Mouse (Mus musculus): ENCODE data around the gene Sgta. TPM values are rescaled to one million over a fixed set of nuclear protein-coding genes. Genes with fewer than 3 reads are reported as not detected.

The Sgta gene
- polyA plus RNA-seq, 1 experiment from 2014 or later, result 353 TPM

GRCm38 (mm10) chr10:80994621-80995020, 65.4 kb downstream of the Sgta start:
- Histone ChIP-seq H3K27me3 (replicated peaks) (no peaks in the 10 kb centered on the region; the same call in 1 of the 2 replicates), H3K4me1 (peaks cover 19% of the 10 kb centered on the region; the same call in 1 of the 2 replicates), H3K36me3 (replicated peaks) (no peaks in the 10 kb centered on the region), H3K9me3 (no peaks in the 10 kb centered on the region), H3K9ac (no peak overlapping the region), H3K4me3 (0 out of 2 replicates have a peak overlapping the region, but pooled peaks have one; percentile 9), H3K4me2 (peak overlapping the region; percentile 35; the same call in 1 of the 2 replicates), H3K27ac (no peak overlapping the region)
- WGBS, result 55% methylated on average over 4 of the region's 4 CpGs
- ATAC-seq (replicated peaks), result no peak

Small RNA genes lying within 50 kb of the gene (microRNA-seq; reads per million reads assigned to microRNA genes)
- not detected for gene Mir5615-1
- not detected for gene Mir5615-2

Other genes with a start within 250 kb of the Sgta start
- 0.59 and 1.0 TPM in 2 replicates for gene Jsrp1, start 246.7 kb downstream of the Sgta start, polyA plus RNA-seq (2015; fragmentation: Nextera tagmentation; extraction: Ambion mirVana)
- 1,243 and 1,388 TPM in 2 replicates for gene Oaz1, start 233.5 kb downstream of the Sgta start, polyA plus RNA-seq (2015; fragmentation: Nextera tagmentation; extraction: Ambion mirVana)
- gene Lingo3, start 216.1 kb downstream of the Sgta start, polyA plus RNA-seq (2015; fragmentation: Nextera tagmentation; extraction: Ambion mirVana), result 10.4 and 11.7 TPM in 2 replicates
- 214 and 222 TPM in 2 replicates for gene Lsm7, start 205.0 kb downstream of the Sgta start, polyA plus RNA-seq (2015; fragmentation: Nextera tagmentation; extraction: Ambion mirVana)
- 85.5 and 89.5 TPM in 2 replicates for gene Sppl2b, start 204.9 kb downstream of the Sgta start, polyA plus RNA-seq (2015; fragmentation: Nextera tagmentation; extraction: Ambion mirVana)
- 0.23 and 0.41 TPM in 2 replicates for gene Tmprss9, start 188.3 kb downstream of the Sgta start, polyA plus RNA-seq (2015; fragmentation: Nextera tagmentation; extraction: Ambion mirVana)
- 318 and 330 TPM in 2 replicates for gene Timm13, start 159.2 kb downstream of the Sgta start, polyA plus RNA-seq (2015; fragmentation: Nextera tagmentation; extraction: Ambion mirVana)
- 46.9 and 48.9 TPM in 2 replicates for gene Lmnb2, start 141.9 kb downstream of the Sgta start, polyA plus RNA-seq (2015; fragmentation: Nextera tagmentation; extraction: Ambion mirVana)
- gene Gadd45b, start 130.1 kb downstream of the Sgta start, polyA plus RNA-seq (2015; fragmentation: Nextera tagmentation; extraction: Ambion mirVana), result 5.5 and 8.2 TPM in 2 replicates
- 19.0 and 21.2 TPM in 2 replicates for gene Gng7, start 45.2 kb downstream of the Sgta start, polyA plus RNA-seq (2015; fragmentation: Nextera tagmentation; extraction: Ambion mirVana)
- 77.5 and 79.2 TPM in 2 replicates for gene Diras1, start 34.5 kb downstream of the Sgta start, polyA plus RNA-seq (2015; fragmentation: Nextera tagmentation; extraction: Ambion mirVana)
- 57.2 and 58.0 TPM in 2 replicates for gene Slc39a3, start 22.8 kb downstream of the Sgta start, polyA plus RNA-seq (2015; fragmentation: Nextera tagmentation; extraction: Ambion mirVana)
- 48.8 and 52.2 TPM in 2 replicates for gene Thop1, start 9.9 kb upstream of the Sgta start, polyA plus RNA-seq (2015; fragmentation: Nextera tagmentation; extraction: Ambion mirVana)
- 0.36 and 0.48 TPM in 2 replicates for gene Creb3l3, start 38.7 kb upstream of the Sgta start, polyA plus RNA-seq (2015; fragmentation: Nextera tagmentation; extraction: Ambion mirVana)
- 258 and 270 TPM in 2 replicates for gene Map2k2, start 45.7 kb upstream of the Sgta start, polyA plus RNA-seq (2015; fragmentation: Nextera tagmentation; extraction: Ambion mirVana)
- 16.2 and 16.7 TPM in 2 replicates for gene Zbtb7a, start 75.0 kb upstream of the Sgta start, polyA plus RNA-seq (2015; fragmentation: Nextera tagmentation; extraction: Ambion mirVana)
- gene Pias4, start 107.7 kb upstream of the Sgta start, polyA plus RNA-seq (2015; fragmentation: Nextera tagmentation; extraction: Ambion mirVana), result 59.2 and 66.3 TPM in 2 replicates
- gene Eef2, start 116.5 kb upstream of the Sgta start, polyA plus RNA-seq (2015; fragmentation: Nextera tagmentation; extraction: Ambion mirVana), result 588 and 606 TPM in 2 replicates
- gene Dapk3, start 122.8 kb upstream of the Sgta start, polyA plus RNA-seq (2015; fragmentation: Nextera tagmentation; extraction: Ambion mirVana), result 66.3 and 67.3 TPM in 2 replicates
- gene 4930442H23Rik, start 123.7 kb upstream of the Sgta start, polyA plus RNA-seq (2015; fragmentation: Nextera tagmentation; extraction: Ambion mirVana), result not detected in 2 replicates
- gene Nmrk2, start 141.9 kb upstream of the Sgta start, polyA plus RNA-seq (2015; fragmentation: Nextera tagmentation; extraction: Ambion mirVana), result 0.14 TPM in 1 of 2 replicates, not detected in the other
- gene Atcay, start 170.7 kb upstream of the Sgta start, polyA plus RNA-seq (2015; fragmentation: Nextera tagmentation; extraction: Ambion mirVana), result 95.3 and 96.7 TPM in 2 replicates
- gene Zfr2, start 173.0 kb upstream of the Sgta start, polyA plus RNA-seq (2015; fragmentation: Nextera tagmentation; extraction: Ambion mirVana), result 35.4 and 37.2 TPM in 2 replicates
- 37.2 and 40.1 TPM in 2 replicates for gene Matk, start 192.8 kb upstream of the Sgta start, polyA plus RNA-seq (2015; fragmentation: Nextera tagmentation; extraction: Ambion mirVana)
- gene Mrpl54, start 206.8 kb upstream of the Sgta start, polyA plus RNA-seq (2015; fragmentation: Nextera tagmentation; extraction: Ambion mirVana), result 124 and 126 TPM in 2 replicates
- gene Apba3, start 206.8 kb upstream of the Sgta start, polyA plus RNA-seq (2015; fragmentation: Nextera tagmentation; extraction: Ambion mirVana), result 36.4 and 38.5 TPM in 2 replicates
- gene Tjp3, start 231.4 kb upstream of the Sgta start, polyA plus RNA-seq (2015; fragmentation: Nextera tagmentation; extraction: Ambion mirVana), result 6.9 and 8.0 TPM in 2 replicates
- gene Pip5k1c, start 232.8 kb upstream of the Sgta start, polyA plus RNA-seq (2015; fragmentation: Nextera tagmentation; extraction: Ambion mirVana), result 154 and 159 TPM in 2 replicates